Mouse (Mus musculus): Measurements from ENCODE around the gene Ace3.

GRCm38 (mm10) chr11:106005970-106006369 lies 11.5 kb downstream of the Ace3 start:
- TF ChIP-seq EP300 (IDR thresholded peaks at IDR 0.05; ENCODE audit: low read depth) (no peak), CTCF (IDR thresholded peaks at IDR 0.05; ENCODE audit: low read depth) (no peak)

Measured in liver, postnatal 0 days (tissue).